Mouse (Mus musculus): ENCODE measurements around the gene Vmn2r39. TPM values are rescaled to one million over a fixed set of nuclear protein-coding genes. Genes with fewer than 3 reads are reported as not detected.
"Not testable (repeated sequence)": the region's sequence is repeated elsewhere in the genome, so short reads cannot be mapped to it uniquely, and the experiment has no call there.

Gene Vmn2r39
- not detected in 2 replicates for total RNA-seq (2014; rRNA removed)
- 0.02 TPM in 1 of 2 replicates, not detected in the other for polyA plus RNA-seq (2012; rRNA removed)

GRCm38 (mm10) chr7:9030698-9031097 is at the start of gene Vmn2r39:
Gene Vmn2r39 (minus strand): TSS chr7:9030798.
- H3K79me2 ChIP-seq (ENCODE audit: control insufficient read depth, insufficient read depth, low read length); H3K36me3 ChIP-seq (ENCODE audit: control insufficient read depth, insufficient read depth, low read length); H3K4me1 ChIP-seq (ENCODE audit: control insufficient read depth, insufficient read depth, low read length); DNase-seq (ENCODE audit: extremely low read depth, low read depth, low spot score); H3K4me3 ChIP-seq (ENCODE audit: insufficient read depth, low read depth, low read length); H3K27me3 ChIP-seq (ENCODE audit: control insufficient read depth, insufficient read depth, low read length); H3K9ac ChIP-seq (ENCODE audit: low read depth, low read length); H3K27ac ChIP-seq (replicated peaks; ENCODE audit: insufficient read depth, low read depth, low read length): not testable (repeated sequence)

GRCm38 (mm10) chr7:9065353-9065752 is 34.8 kb upstream of the Vmn2r39 start:
- not testable (repeated sequence) for H3K27ac ChIP-seq (replicated peaks; ENCODE audit: insufficient read depth, low read depth, low read length); H3K79me2 ChIP-seq (ENCODE audit: control insufficient read depth, insufficient read depth, low read length); H3K9ac ChIP-seq (ENCODE audit: low read depth, low read length); H3K4me3 ChIP-seq (ENCODE audit: insufficient read depth, low read depth, low read length); H3K36me3 ChIP-seq (ENCODE audit: control insufficient read depth, insufficient read depth, low read length); H3K4me1 ChIP-seq (ENCODE audit: control insufficient read depth, insufficient read depth, low read length); H3K27me3 ChIP-seq (ENCODE audit: control insufficient read depth, insufficient read depth, low read length); DNase-seq (ENCODE audit: extremely low read depth, low read depth, low spot score)
- WGBS, result 74% methylated on average over 4 of the region's 4 CpGs

Other genes starting within 250 kb of the Vmn2r39 start
- not detected in 2 replicates for gene Vmn2r40, start 99.4 kb downstream of the Vmn2r39 start, total RNA-seq (2014; rRNA removed)
- not detected in 2 replicates for gene Vmn2r40, start 99.4 kb downstream of the Vmn2r39 start, polyA plus RNA-seq (2012; rRNA removed)
- gene Vmn2r38, start 67.1 kb upstream of the Vmn2r39 start, total RNA-seq (2014; rRNA removed), result not detected in 2 replicates
- gene Vmn2r38, start 67.1 kb upstream of the Vmn2r39 start, polyA plus RNA-seq (2012; rRNA removed), result not detected in 2 replicates
- not detected in 2 replicates for gene Vmn2r37, start 192.9 kb upstream of the Vmn2r39 start, total RNA-seq (2014; rRNA removed)
- gene Vmn2r37, start 192.9 kb upstream of the Vmn2r39 start, polyA plus RNA-seq (2012; rRNA removed), result not detected in 2 replicates

Data from liver, adult 2 months (tissue).